Mouse (Mus musculus) forebrain, embryonic 10.5 days (tissue): ENCODE data around the gene Pecr. TPM values are rescaled to one million over a fixed set of nuclear protein-coding genes. Genes with fewer than 3 reads are reported as not detected.

Experiments
- DNase-seq: peaks from one replicate; pipeline ENCODE4 v3.0.0-alpha.2; 2017; ENCODE audit warnings: low spot score; ENCODE audit errors: extremely low spot score
- H3K27ac ChIP-seq: fragments of 300-500 bp; sonication (generic); 2 replicates; pipeline ENCODE4 v1.5.1; 2016; ENCODE audit warnings: mild to moderate bottlenecking
- H3K27me3 ChIP-seq: fragments of 300-500 bp; sonication (generic); 2 replicates; pipeline ENCODE4 v1.6.1; 2016; ENCODE audit warnings: mild to moderate bottlenecking; ENCODE audit not compliant: poor library complexity, severe bottlenecking
- H3K36me3 ChIP-seq: fragments of 300-500 bp; sonication (generic); replicated peaks from 2 replicates; pipeline ENCODE4 v1.6.1; 2016; ENCODE audit warnings: mild to moderate bottlenecking, moderate library complexity
- H3K4me1 ChIP-seq: fragments of 300-500 bp; sonication (generic); 2 replicates; pipeline ENCODE4 v1.6.1; 2016
- H3K4me3 ChIP-seq: fragments of 300-500 bp; sonication (generic); 2 replicates; pipeline ENCODE4 v1.5.1; 2016; ENCODE audit warnings: mild to moderate bottlenecking, moderate library complexity
- H3K9me3 ChIP-seq: fragments of 300-500 bp; sonication (generic); 2 replicates; pipeline ENCODE4 v1.6.1; 2016; ENCODE audit warnings: mild to moderate bottlenecking, moderate library complexity
- WGBS: fragments of 180-500 bp; shearing (Covaris S2); methylation state at CpG from one replicate; pipeline ENCODE4 v1.1.7; 2016; 5-methylcytosine and 5-hydroxymethylcytosine counted together
- polyA plus RNA-seq: library from polyadenylated mRNA; unstranded; fragments of >200 nt; fragmentation: Nextera tagmentation; extraction: Ambion mirVana; gene quantifications from 2 replicates; pipeline ENCODE4 v1.2.1, GENCODE M21; 2016

Gene Pecr
- polyA plus RNA-seq, 1 experiment from 2014 or later: 23.5 TPM

DNA sequence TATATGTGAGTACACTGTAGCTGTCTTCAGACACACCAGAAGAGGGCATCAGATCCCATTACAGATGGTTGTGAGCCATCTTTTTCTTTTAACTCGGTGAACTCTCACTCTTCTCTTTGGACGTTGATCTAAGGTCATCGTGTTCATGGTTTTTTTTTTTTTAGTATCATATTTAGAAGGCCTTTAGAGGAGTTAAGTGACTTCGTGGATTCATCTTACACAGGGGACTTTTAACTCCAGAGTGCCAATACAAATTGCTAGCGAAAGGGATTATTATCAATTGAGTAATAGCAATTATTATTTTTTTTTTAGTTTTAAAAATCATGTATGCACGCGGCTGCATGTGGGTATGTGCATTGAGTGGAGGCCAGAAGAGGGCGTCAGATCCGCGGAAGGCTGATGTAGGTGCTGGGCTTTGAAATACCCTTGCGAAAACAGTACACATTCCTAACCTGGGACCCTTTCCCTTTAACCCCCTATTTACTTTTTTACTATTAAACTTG, 22.6 kb upstream of the Pecr start:
- peaks cover 34% of the 10 kb centered on the region for H3K4me1 ChIP-seq
- WGBS: 3% methylated on average over 11 of the region's 11 CpGs
- peaks cover 15% of the 10 kb centered on the region for H3K36me3 ChIP-seq
- no peaks in the 10 kb centered on the region for H3K27me3 ChIP-seq
- peak overlapping the region; percentile 94 for H3K27ac ChIP-seq
- no peak for DNase-seq
- no peaks in the 10 kb centered on the region for H3K9me3 ChIP-seq
- peak overlapping the region; percentile 70 for H3K4me3 ChIP-seq

DNA sequence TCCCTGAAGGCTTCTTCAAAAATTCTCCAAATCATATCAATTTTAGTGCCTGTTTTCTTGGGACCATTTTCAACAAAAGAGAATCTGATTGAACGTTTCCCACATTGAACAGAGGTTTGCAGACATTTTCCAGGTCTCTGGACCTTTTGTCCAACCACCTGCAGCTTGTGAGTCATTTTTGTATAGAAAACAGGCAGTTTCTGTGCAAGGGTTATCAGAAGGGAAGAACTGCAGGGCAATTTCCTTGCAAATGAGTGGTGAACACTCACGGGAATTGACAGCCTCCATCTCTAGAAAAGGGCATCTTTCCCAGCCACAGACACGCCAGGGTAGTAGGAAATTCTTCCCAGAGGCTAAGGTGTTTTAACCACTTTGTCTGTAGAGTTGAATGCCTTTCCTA, 22.1 kb upstream of the Pecr start:
- 64% methylated on average over 3 of the region's 3 CpGs for WGBS
- Histone ChIP-seq H3K36me3 (peaks cover 10% of the 10 kb centered on the region; the same call in 1 of the 2 replicates), H3K27me3 (no peaks in the 10 kb centered on the region), H3K4me3 (no peak overlapping the region), H3K27ac (peak overlapping the region; percentile 94), H3K4me1 (peaks cover 34% of the 10 kb centered on the region), H3K9me3 (no peaks in the 10 kb centered on the region)
- no peak for DNase-seq

- no peak for DNase-seq
- peaks cover 6% of the 10 kb centered on the region for H3K4me1 ChIP-seq
Observed at GRCm38 (mm10) chr1:72301845-72302244, 17.7 kb upstream of the Pecr start.

DNA sequence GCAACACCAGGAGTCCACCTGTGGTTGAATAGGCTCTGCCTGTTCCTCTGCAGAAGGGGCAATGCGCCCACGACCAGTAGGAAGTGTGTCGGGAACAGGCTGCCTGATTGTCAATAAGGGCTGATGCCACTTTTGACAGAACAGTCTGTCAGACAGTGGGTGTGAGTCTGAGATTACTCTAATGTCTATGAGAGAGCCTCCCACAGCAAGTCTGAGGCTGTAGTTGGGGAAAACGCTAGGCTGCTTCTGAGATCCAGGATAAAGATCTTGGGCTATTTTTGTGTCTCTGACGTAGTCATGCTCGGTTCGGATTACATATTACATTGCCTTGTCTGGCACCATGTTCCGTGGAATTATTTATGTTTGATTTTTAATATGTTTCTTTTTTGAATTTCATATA, 11.6 kb upstream of the Pecr start:
- DNase-seq: no peak
- no peaks in the 10 kb centered on the region for H3K4me1 ChIP-seq
- no peak overlapping the region for H3K27ac ChIP-seq
- 90% methylated on average over 8 of the region's 8 CpGs for WGBS
- no peak overlapping the region for H3K4me3 ChIP-seq
- peaks cover 3% of the 10 kb centered on the region; the same call in 1 of the 2 replicates for H3K9me3 ChIP-seq
- H3K36me3 ChIP-seq: no peaks in the 10 kb centered on the region
- H3K27me3 ChIP-seq: no peaks in the 10 kb centered on the region

More at GRCm38 (mm10) chr1:72301845-72302244, 17.7 kb upstream of the Pecr start:
- H3K36me3 ChIP-seq: no peaks in the 10 kb centered on the region
- WGBS: 89% methylated on average over 1 of the region's 1 CpGs
- no peak overlapping the region for H3K27ac ChIP-seq
- H3K27me3 ChIP-seq: no peaks in the 10 kb centered on the region
- no peaks in the 10 kb centered on the region for H3K9me3 ChIP-seq
- H3K4me3 ChIP-seq: no peak overlapping the region

DNA sequence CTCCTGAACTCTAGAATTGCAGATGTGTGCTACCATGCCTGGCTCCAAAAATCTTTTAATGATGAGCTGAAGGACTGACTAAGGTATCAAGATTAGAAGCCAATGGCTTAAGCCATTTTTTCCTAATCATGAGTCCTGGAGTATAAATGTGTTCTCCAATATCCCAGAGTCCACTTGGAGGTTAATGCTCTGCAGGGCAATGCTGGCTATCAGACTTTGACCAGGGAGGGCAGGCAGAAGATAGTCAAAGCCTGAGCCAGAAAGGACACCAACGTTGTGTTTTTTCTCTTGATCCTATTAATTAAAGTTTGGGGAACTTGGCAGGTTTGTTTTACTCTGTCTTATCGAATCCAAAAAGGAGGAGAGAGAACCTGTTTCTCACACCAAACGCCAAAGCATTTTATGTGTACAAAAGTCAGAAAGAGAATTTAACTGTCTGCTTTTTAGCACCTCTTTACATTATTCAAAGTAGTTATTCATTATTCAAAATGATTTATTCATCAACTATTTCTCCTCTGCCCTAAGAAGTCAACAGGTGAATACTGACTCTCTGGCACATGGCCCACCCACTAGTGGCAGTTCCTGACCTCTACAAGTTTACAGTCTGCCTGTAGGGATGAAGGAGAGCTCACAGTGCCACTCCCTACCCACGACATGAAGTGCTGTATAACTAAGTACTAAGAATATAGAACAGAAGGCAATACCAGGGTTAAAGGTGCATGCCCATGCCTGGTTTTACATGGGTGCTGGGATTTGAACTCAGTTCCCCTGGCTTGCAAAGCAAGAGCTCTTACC, 10.0 kb upstream of the Pecr start:
- Histone ChIP-seq H3K4me3 (no peak overlapping the region), H3K4me1 (no peaks in the 10 kb centered on the region), H3K9me3 (peaks cover 3% of the 10 kb centered on the region; the same call in 1 of the 2 replicates), H3K36me3 (no peaks in the 10 kb centered on the region), H3K27me3 (no peaks in the 10 kb centered on the region), H3K27ac (no peak overlapping the region)
- DNase-seq: no peak
- WGBS: 71% methylated on average over 4 of the region's 4 CpGs

DNA sequence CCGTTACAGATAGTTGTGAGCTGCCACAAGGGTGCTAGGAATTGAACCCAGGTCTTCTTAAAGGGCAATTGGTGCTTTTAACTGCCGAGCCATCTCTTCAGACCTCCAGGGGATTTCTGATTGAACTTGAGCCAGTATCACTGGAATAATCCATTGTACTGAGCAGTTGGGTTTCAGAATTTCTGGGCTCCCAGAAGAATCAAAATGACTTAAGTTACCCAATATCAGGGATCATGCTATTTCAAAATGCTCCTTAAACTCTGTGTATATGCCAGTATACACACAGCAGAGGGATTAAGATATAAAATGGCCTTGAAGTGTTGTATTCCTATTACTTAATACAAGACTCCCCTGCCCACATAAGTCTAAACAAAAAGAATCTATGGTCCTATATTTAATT, 7.8 kb upstream of the Pecr start:
- Histone ChIP-seq H3K36me3 (no peaks in the 10 kb centered on the region), H3K27ac (no peak overlapping the region), H3K4me1 (peaks cover 4% of the 10 kb centered on the region), H3K9me3 (peaks cover 3% of the 10 kb centered on the region; the same call in 1 of the 2 replicates), H3K4me3 (no peak overlapping the region), H3K27me3 (no peaks in the 10 kb centered on the region)
- WGBS: 90% methylated on average over 2 of the region's 2 CpGs
- no peak for DNase-seq

GRCm38 (mm10) chr1:72291421-72291820, 7.3 kb upstream of the Pecr start:
- H3K9me3 ChIP-seq: peaks cover 3% of the 10 kb centered on the region; the same call in 1 of the 2 replicates
- 91% methylated on average over 4 of the region's 4 CpGs for WGBS

GRCm38 (mm10) chr1:72290896-72291295, 6.8 kb upstream of the Pecr start:
- Histone ChIP-seq H3K36me3 (no peaks in the 10 kb centered on the region), H3K9me3 (peaks cover 3% of the 10 kb centered on the region; the same call in 1 of the 2 replicates), H3K27ac (no peak overlapping the region), H3K4me1 (peaks cover 12% of the 10 kb centered on the region), H3K27me3 (0 out of 2 replicates have a peak, but pooled peaks cover under 1% of the 10 kb centered on the region), H3K4me3 (no peak overlapping the region)
- no peak for DNase-seq
- WGBS: 93% methylated on average over 4 of the region's 4 CpGs

More at GRCm38 (mm10) chr1:72291421-72291820, 7.3 kb upstream of the Pecr start:
- H3K27ac ChIP-seq: no peak overlapping the region
- no peak for DNase-seq
- H3K36me3 ChIP-seq: no peaks in the 10 kb centered on the region
- no peaks in the 10 kb centered on the region for H3K27me3 ChIP-seq
- peaks cover 9% of the 10 kb centered on the region for H3K4me1 ChIP-seq
- no peak overlapping the region for H3K4me3 ChIP-seq

DNA sequence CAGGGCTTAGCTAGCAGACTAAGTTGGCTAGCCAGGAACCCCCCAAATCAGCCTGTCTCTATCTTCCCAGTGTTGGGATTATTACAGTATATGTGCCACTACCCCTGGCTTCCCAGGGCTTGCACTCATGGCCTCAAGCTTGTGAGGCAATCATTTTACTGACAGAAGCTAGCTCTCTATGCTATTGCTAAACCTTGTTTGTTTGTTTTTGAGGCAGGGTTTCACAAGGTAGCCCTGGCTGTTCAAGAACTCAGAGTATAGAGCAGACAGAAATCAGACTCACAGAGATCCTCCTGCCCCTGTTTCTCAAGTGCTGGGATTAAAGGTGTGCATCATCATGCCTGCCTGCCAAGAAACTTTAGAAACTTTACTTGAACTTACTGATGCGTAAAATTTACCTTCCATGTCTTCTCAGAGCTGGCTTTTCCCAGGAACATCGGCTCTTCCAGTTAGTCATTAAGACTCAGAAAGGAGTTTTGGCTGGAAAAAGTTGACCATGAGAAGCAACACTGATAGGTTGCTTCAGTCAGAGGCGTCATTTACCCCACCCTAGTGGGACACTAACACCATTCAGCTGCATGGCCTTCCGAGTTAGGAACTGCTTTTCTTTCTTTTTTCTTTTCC, 4.5 kb upstream of the Pecr start:
- 90% methylated on average over 4 of the region's 4 CpGs for WGBS
- no peaks in the 10 kb centered on the region for H3K36me3 ChIP-seq
- DNase-seq: no peak
- no peak overlapping the region for H3K27ac ChIP-seq
- H3K27me3 ChIP-seq: peaks cover 16% of the 10 kb centered on the region
- peaks cover 3% of the 10 kb centered on the region; the same call in 1 of the 2 replicates for H3K9me3 ChIP-seq
- H3K4me1 ChIP-seq: peaks cover 23% of the 10 kb centered on the region
- no peak overlapping the region for H3K4me3 ChIP-seq

GRCm38 (mm10) chr1:72287893-72288292, 3.8 kb upstream of the Pecr start:
- H3K27ac ChIP-seq: peak overlapping the region; percentile 67; the same call in 1 of the 2 replicates
- peaks cover 3% of the 10 kb centered on the region; the same call in 1 of the 2 replicates for H3K9me3 ChIP-seq
- H3K36me3 ChIP-seq: no peaks in the 10 kb centered on the region
- H3K27me3 ChIP-seq: peaks cover 16% of the 10 kb centered on the region
- WGBS: 91% methylated on average over 4 of the region's 4 CpGs
- no peak overlapping the region for H3K4me3 ChIP-seq
- peaks cover 26% of the 10 kb centered on the region for H3K4me1 ChIP-seq
- DNase-seq: no peak

GRCm38 (mm10) chr1:72286904-72287303, 2.8 kb upstream of the Pecr start:
- peaks cover 26% of the 10 kb centered on the region for H3K4me1 ChIP-seq
- DNase-seq: no peak
- H3K27me3 ChIP-seq: peaks cover 16% of the 10 kb centered on the region
- H3K27ac ChIP-seq: peak overlapping the region; percentile 67
- H3K36me3 ChIP-seq: no peaks in the 10 kb centered on the region
- H3K4me3 ChIP-seq: no peak overlapping the region
- 17% methylated on average over 5 of the region's 5 CpGs for WGBS
- H3K9me3 ChIP-seq: no peaks in the 10 kb centered on the region

DNA sequence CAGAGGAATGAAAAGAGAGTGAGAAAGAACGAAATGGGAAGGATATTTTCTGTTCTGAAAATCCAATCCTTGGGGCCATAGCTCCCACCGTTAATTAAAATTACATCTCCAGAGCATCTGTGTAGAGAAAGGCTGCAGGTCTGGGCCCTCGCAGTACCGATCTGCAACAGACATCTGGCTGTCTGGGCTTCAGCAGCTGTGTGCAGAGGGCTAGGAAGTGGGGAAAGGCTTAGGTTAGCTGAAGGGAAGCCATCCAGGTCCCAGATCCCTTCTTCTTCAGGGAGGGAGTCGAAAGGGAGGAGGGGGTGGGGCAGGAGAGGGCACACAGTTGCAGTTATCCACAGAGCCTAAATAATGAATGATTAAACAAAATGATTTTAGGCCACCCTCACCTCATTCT, 425 bp upstream of the Pecr start:
- peak overlapping the region; percentile 68 for H3K4me3 ChIP-seq
- H3K27ac ChIP-seq: peak overlapping the region; percentile 88; the same call in 1 of the 2 replicates
- no peaks in the 10 kb centered on the region for H3K36me3 ChIP-seq
- no peaks in the 10 kb centered on the region for H3K9me3 ChIP-seq
- DNase-seq: no peak
- H3K4me1 ChIP-seq: peaks cover 26% of the 10 kb centered on the region
- peaks cover 16% of the 10 kb centered on the region for H3K27me3 ChIP-seq
- WGBS: 9% methylated on average over 5 of the region's 5 CpGs

DNA sequence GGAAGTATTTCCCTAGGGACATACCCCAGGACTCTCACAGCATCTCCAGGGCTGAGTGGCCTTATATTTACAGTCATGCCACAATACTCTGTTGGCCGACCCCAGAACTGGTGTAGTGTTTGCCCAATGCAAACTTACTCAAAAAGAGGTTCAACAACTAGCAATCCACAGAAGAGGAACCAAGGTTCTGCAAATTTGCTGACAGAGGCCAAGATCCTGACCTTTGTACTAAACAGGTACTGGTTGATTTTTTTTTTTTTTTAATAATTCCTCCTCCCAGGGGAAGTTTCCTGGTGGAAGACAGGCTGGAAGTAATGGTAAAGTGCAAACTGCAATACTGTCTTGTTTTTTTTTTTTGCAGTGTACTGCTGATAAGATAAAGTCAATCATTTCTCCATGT, 1.5 kb downstream of the Pecr start:
- DNase-seq: no peak
- Histone ChIP-seq H3K4me3 (no peak overlapping the region), H3K4me1 (peaks cover 26% of the 10 kb centered on the region), H3K36me3 (no peaks in the 10 kb centered on the region), H3K27me3 (peaks cover 16% of the 10 kb centered on the region), H3K9me3 (no peaks in the 10 kb centered on the region), H3K27ac (no peak overlapping the region)
- WGBS: 88% methylated on average over 1 of the region's 1 CpGs
